Mouse (Mus musculus) thymus, postnatal 0 days (tissue): ENCODE measurements around the gene Hsf5. TPM values are rescaled to one million over a fixed set of nuclear protein-coding genes. Genes with fewer than 3 reads are reported as not detected.

Experiments used
- DNase-seq: peaks from one replicate; pipeline ENCODE4 v3.0.0-alpha.2; 2015; ENCODE audit warnings: low spot score
- polyA plus RNA-seq: library from polyadenylated mRNA; unstranded; fragments of >200 nt; fragmentation: Nextera tagmentation; extraction: Ambion mirVana; gene quantifications from 2 replicates; pipeline ENCODE4 v1.2.1, GENCODE M21; 2015

The Hsf5 gene
- polyA plus RNA-seq, 1 experiment from 2014 or later = 0.10 TPM

- DNase-seq = no peak
Measured at GRCm38 (mm10) chr11:87589605-87590004, 27.4 kb upstream of the Hsf5 start.

GRCm38 (mm10) chr11:87590841-87591525 is 26.0 kb upstream of the Hsf5 start:
- DNase-seq = no peak

GRCm38 (mm10) chr11:87591526-87592353 is 25.2 kb upstream of the Hsf5 start, which contains the start of gene Mtmr4:
Gene Mtmr4 (plus strand): TSS chr11:87592162.
- DNase-seq = peak; percentile 99

- DNase-seq = no peak
Measured at GRCm38 (mm10) chr11:87592354-87592695, 24.6 kb upstream of the Hsf5 start.

GRCm38 (mm10) chr11:87592713-87593598 is 24.0 kb upstream of the Hsf5 start:
- no peak for DNase-seq

- DNase-seq = peak; percentile 76
Measured at GRCm38 (mm10) chr11:87595327-87595841, 21.6 kb upstream of the Hsf5 start.

GRCm38 (mm10) chr11:87595976-87596375 is 21.0 kb upstream of the Hsf5 start:
- DNase-seq = no peak

- DNase-seq = no peak
Measured at GRCm38 (mm10) chr11:87596492-87596891, 20.5 kb upstream of the Hsf5 start.

GRCm38 (mm10) chr11:87597061-87597460 is 19.9 kb upstream of the Hsf5 start:
- no peak for DNase-seq

GRCm38 (mm10) chr11:87599395-87600089 is 17.4 kb upstream of the Hsf5 start:
- DNase-seq = no peak

- DNase-seq = no peak
Measured at GRCm38 (mm10) chr11:87600322-87600853, 16.6 kb upstream of the Hsf5 start.

- DNase-seq = no peak
Measured at GRCm38 (mm10) chr11:87602234-87602633, 14.7 kb upstream of the Hsf5 start.

GRCm38 (mm10) chr11:87603571-87603970 is 13.4 kb upstream of the Hsf5 start:
- DNase-seq = no peak

- no peak for DNase-seq
Measured at GRCm38 (mm10) chr11:87609264-87609663, 7.7 kb upstream of the Hsf5 start.

- DNase-seq = no peak
Measured at GRCm38 (mm10) chr11:87611547-87611946, 5.4 kb upstream of the Hsf5 start.

GRCm38 (mm10) chr11:87613972-87614371 is 3.0 kb upstream of the Hsf5 start:
- no peak for DNase-seq

- DNase-seq = no peak
Measured at GRCm38 (mm10) chr11:87615551-87615950, 1.4 kb upstream of the Hsf5 start.

GRCm38 (mm10) chr11:87615952-87616351 is 1.0 kb upstream of the Hsf5 start:
- no peak for DNase-seq

GRCm38 (mm10) chr11:87617606-87618005 is 642 bp downstream of the Hsf5 start:
- DNase-seq = no peak

GRCm38 (mm10) chr11:87623160-87623559 is 6.2 kb downstream of the Hsf5 start:
- DNase-seq = no peak

- peak; percentile 62 for DNase-seq
Measured at GRCm38 (mm10) chr11:87629859-87630258, 12.9 kb downstream of the Hsf5 start.
